Mouse (Mus musculus): ENCODE results near the gene Irs1.

GRCm38 (mm10) chr1:82283901-82284301 is 7.3 kb downstream of the Irs1 start:
- TF ChIP-seq POLR2A (IDR thresholded peaks at IDR 0.05; ENCODE audit: extremely low read depth, insufficient read depth, low read length), result no peak
- no peak for TF ChIP-seq CTCF (IDR thresholded peaks at IDR 0.05; ENCODE audit: low read depth, low read length)
